Mouse (Mus musculus) left cerebral cortex, adult 18-20 months (tissue): Measurements from ENCODE around the gene Sik2. TPM values are rescaled to one million over a fixed set of nuclear protein-coding genes. Genes with fewer than 3 reads are reported as not detected.

Source experiments
- DNase-seq, 2 experiments: peaks; one replicate each; pipeline ENCODE4 v3.0.0; 2021 to 2022; ENCODE audit warnings: low spot score in 2 of 2, mixed read lengths in 1 of 2
- total RNA-seq, 2 experiments: library from RNA; stranded (reverse); gene quantifications; 2 replicates each; pipeline ENCODE4 v1.2.3; 2021

Sik2 gene
- total RNA-seq, 2 experiments from 2014 or later: 57.7 to 86.6 TPM

DNA sequence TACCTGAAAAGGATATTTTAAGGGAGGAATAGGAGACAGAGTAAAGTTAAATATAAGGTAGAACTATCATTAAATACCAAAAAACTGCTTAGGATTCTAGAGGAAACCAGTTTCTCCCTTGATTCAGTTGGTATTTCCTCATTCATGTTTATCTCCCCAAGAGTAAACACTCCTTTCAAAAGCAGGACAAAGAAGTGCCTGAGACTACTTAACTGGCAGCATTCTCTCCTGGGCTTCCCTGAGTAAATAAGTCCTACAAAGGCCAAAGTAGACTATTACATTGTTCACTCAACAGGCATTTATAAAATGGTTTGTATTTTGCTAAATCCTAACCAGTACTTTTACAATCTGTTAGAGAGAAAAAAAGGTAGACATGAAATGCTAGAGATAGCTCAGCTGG is 22.2 kb downstream of the Sik2 start:
- DNase-seq: no peak

DNA sequence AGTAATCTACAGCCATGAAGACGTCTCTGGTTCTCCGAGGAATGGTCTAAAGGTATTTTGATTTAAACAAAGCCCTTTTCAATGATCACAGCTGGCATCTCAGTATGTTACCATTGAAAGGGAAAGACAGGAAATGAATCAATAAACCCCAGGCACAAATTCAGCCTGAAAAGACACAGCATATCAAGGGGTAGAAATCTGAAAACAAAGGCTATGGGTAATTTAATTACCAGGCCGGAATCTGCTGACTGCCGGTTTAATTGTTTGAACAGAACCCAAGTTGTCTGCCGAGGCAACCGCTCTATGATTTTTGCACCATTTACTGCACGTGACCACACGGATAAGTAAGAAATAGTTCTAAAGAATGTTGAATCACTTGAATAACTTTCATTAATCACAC is 22.8 kb downstream of the Sik2 start:
- DNase-seq: no peak

- DNase-seq: no peak
Observed at GRCm38 (mm10) chr9:50981499-50982190, 27.2 kb downstream of the Sik2 start.

- DNase-seq: no peak
Observed at GRCm38 (mm10) chr9:50974631-50975030, 34.2 kb downstream of the Sik2 start.

- no peak for DNase-seq
Observed at GRCm38 (mm10) chr9:50970413-50970812, 38.5 kb downstream of the Sik2 start.

GRCm38 (mm10) chr9:50969266-50969665 is 39.6 kb downstream of the Sik2 start:
- DNase-seq: no peak

DNA sequence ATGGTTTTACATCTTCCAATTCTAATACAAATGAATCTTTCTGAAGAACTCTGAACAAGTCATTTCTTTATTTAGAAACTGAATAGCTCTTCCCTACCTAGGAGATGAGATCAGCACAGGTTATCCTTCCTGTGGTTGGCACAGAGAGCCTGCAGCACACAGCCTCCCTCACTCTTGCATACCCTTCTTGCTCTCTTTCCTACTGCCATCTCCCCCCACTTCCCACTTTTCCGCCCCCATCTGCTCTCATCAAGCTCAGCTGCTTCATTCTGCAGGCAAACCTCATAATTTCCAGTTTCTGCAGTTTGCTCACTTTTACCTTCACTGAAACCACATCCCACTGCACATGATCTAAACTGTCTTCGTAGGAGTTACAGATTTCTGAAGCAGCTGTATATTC is 42.6 kb downstream of the Sik2 start:
- DNase-seq: peak; percentile 13 to 33

- no peak for DNase-seq
Observed at GRCm38 (mm10) chr9:50965392-50965791, 43.5 kb downstream of the Sik2 start.

DNA sequence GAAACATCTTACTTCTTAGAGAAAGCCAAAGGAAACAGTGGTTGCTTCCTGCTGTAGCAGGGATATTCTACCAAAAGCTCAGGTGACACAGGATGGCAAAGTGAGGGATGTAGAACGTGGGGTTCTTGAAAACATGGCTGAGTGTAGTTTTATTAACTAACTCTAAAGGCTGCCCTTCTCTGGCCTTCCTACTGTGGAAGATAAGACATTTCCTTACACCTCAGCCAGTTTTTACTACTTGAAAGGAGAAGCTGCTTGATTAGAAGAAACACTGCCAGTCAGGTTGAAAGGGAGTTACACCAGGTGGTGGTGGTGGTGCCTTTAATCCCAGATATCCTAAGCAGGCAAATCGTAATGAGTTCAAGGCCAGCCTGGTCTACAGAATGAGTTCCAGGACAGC is 44.0 kb downstream of the Sik2 start:
- DNase-seq: no peak

DNA sequence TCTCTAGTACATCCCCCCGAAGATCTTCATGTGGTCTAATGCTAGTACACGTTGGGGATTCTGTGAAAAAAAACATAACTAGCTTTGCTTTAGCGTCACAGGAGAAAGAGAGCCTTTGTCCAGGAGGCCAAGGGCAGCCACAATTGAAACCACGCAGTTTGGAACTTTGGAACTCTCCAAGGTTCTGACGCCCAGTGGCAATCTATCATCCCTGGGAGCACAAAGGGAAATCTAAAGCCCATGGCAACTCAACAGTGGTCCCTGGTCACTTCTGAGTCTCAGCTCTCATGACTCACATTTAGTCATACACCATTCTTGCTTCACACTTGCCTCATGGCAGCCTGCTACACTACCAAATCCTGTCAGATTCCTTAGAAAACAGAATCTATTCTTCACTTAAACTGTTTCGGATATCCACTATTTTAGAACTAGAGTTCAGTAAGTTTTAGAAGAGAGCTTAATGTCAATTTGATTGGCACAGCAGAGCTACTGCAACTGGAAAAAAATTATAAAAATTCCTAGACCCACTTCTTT is 50.9 kb downstream of the Sik2 start:
- DNase-seq: no peak

DNA sequence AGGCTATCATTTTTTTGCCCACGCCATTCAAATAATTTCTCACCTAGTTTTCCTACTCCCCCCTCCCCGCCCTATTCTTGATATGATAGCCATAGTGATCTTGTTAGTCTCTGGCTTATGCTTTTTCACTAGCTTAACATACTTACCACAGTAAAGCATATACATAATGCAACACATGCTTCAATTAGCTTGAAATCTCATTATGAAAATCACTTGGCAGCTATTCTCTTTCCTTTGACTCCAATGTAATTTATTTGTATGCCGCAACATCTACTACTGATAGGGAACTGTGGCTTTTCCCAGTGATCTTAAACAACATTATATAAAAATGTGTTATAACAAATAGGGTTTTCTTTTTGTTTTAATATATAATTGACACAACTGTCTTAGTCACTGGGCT is 53.7 kb downstream of the Sik2 start:
- no peak for DNase-seq

DNA sequence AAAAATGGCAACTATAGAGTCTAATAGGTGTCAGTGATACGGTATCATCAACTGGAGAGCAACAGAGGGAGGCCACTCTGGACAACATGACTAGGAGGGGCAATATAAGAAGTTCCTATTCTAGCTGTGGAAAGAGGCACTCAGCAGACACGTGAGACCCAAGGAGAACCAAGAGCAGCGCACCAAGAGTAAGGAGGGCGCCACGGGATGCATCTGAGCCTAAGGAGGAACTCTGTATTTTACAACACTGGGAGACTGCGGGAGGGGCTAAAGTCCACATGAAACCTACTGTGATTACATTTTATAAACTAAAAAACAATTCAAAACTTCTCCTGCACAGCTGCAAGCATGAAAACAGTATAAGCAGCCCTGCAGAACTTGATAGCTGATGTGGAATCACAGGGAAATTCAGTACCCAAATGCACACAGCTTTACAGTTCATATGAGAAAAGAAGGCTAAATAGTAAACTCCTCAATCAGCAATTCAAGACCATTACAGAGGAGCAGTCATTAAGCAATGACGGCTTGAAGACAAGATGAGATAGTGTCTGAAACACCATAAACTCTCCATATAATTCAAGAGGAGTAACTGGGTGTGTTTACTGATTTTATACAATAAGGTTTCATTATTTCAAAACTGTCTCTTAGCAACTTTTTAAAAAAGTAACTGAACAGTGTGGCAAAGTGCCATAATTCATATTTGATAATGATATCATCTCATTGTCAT is 60.6 kb downstream of the Sik2 start:
- no peak for DNase-seq

GRCm38 (mm10) chr9:50946338-50946737 is 62.5 kb downstream of the Sik2 start:
- DNase-seq: no peak

GRCm38 (mm10) chr9:50944826-50945225 is 64.0 kb downstream of the Sik2 start:
- no peak for DNase-seq

DNA sequence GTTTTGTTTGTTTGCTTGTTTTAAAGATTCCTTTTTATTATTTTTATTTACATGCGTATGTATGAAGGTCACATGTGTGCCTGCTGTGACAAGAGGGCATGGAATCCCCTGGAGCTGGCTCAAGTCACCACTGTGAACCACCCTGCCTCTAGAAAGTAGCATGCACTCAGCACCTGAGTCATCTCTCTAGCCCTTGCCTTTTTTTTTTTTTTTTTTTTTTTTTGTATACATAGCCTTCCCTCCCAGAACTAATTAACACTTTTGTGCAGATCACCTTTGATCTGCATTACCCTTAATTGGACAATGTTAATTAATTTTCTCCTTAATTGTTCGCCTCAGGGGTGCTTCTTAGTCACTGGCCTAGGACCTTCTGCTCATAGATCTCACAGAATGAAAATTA is 66.2 kb downstream of the Sik2 start:
- no peak for DNase-seq

- DNase-seq: no peak
Observed at GRCm38 (mm10) chr9:50941804-50942401, 67.0 kb downstream of the Sik2 start.

- DNase-seq: no peak
Observed at GRCm38 (mm10) chr9:50929986-50930385, 78.9 kb downstream of the Sik2 start.

GRCm38 (mm10) chr9:50925801-50926200 is 83.1 kb downstream of the Sik2 start:
- no peak for DNase-seq

- DNase-seq: no peak
Observed at GRCm38 (mm10) chr9:50924454-50924853, 84.4 kb downstream of the Sik2 start.

GRCm38 (mm10) chr9:50922363-50923153 is 86.3 kb downstream of the Sik2 start:
- DNase-seq: no peak
